Mouse (Mus musculus) embryonic facial prominence, embryonic 15.5 days (tissue): ENCODE measurements around the gene Ttyh1. TPM values are rescaled to one million over a fixed set of nuclear protein-coding genes. Genes with fewer than 3 reads are reported as not detected.

Experiments
- ATAC-seq: fragments of 200-750 bp; cut with Nextera tagmentation; 2 replicates; pipeline ENCODE4 v1.8.0; 2017; ENCODE audit warnings: low read depth, moderate TSS enrichment; ENCODE audit not compliant: insufficient number of reproducible peaks, low FRiP score, low TSS enrichment
- H3K27ac ChIP-seq: fragments of 300-500 bp; sonication (generic); replicated peaks from 2 replicates; pipeline ENCODE4 v1.5.1; 2015; ENCODE audit warnings: mild to moderate bottlenecking, inconsistent platforms
- H3K27me3 ChIP-seq: fragments of 300-500 bp; sonication (generic); 2 replicates; pipeline ENCODE4 v1.6.1; 2015; ENCODE audit warnings: inconsistent platforms
- H3K36me3 ChIP-seq: fragments of 300-500 bp; sonication (generic); 2 replicates; pipeline ENCODE4 v1.6.1; 2015; ENCODE audit warnings: mild to moderate bottlenecking, inconsistent platforms
- H3K4me1 ChIP-seq: fragments of 300-500 bp; sonication (generic); 2 replicates; pipeline ENCODE4 v1.6.1; 2015; ENCODE audit warnings: inconsistent platforms
- H3K4me2 ChIP-seq: fragments of 300-500 bp; sonication (generic); replicated peaks from 2 replicates; pipeline ENCODE4 v1.6.1; 2015; ENCODE audit warnings: mild to moderate bottlenecking, inconsistent platforms
- H3K4me3 ChIP-seq: fragments of 300-500 bp; sonication (generic); replicated peaks from 2 replicates; pipeline ENCODE4 v1.5.1; 2015; ENCODE audit warnings: mild to moderate bottlenecking, inconsistent platforms
- H3K9ac ChIP-seq: fragments of 300-500 bp; sonication (generic); 2 replicates; pipeline ENCODE4 v1.6.1; 2015; ENCODE audit warnings: inconsistent platforms
- H3K9me3 ChIP-seq: fragments of 300-500 bp; sonication (generic); replicated peaks from 2 replicates; pipeline ENCODE4 v1.6.1; 2016; ENCODE audit warnings: inconsistent platforms
- WGBS: fragments of 180-500 bp; shearing (Covaris S2); methylation state at CpG from one replicate; pipeline ENCODE4 v1.1.7; 2015; 5-methylcytosine and 5-hydroxymethylcytosine counted together
- polyA plus RNA-seq: library from polyadenylated mRNA; unstranded; fragments of >200 nt; fragmentation: Nextera tagmentation; extraction: Ambion mirVana; gene quantifications from 2 replicates; pipeline ENCODE4 v1.2.1, GENCODE M21; 2015

The Ttyh1 gene
- polyA plus RNA-seq, 1 experiment from 2014 or later: 6.2 TPM

DNA sequence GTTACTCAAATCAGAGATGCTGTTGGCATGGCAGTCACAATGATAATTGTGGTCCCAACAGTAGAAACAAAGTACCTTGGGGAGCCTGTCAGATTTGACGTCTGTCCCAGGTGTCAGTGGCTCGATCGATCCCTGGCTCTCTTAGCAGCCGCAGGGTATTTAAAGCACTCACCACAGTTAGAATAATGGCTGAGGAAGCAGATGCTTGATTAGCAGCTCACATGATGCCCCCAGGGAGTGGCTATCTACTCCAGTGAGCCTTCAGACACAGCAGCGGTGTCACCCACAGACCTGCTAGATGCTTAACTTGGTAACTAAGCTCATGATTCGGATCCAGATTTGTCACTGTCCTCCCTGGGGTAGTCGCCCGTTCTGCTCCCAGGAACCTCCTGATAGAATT lies 28.0 kb upstream of the Ttyh1 start:
- H3K4me2 ChIP-seq: no peak overlapping the region

DNA sequence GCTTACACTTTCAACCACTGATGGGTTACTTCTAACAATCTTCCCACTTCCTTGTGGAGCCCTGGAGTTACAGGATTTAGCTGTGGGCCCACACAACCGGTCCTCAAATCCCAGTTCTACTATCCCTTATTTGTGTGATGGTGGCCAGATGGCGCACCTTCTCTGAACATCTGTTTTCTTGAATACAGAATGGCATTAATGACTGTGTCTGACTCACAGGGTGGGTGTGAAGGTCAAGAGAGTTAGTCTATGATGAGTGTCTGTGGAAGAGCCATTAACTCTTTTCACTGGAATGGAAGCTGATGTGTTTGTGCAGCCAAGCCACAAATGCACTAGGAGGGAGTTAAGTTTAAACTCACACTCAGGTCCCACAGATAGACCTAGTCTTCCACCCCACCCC lies 20.9 kb upstream of the Ttyh1 start:
- no peaks in the 10 kb centered on the region for H3K36me3 ChIP-seq
- no peaks in the 10 kb centered on the region for H3K27me3 ChIP-seq
- no peak overlapping the region for H3K9ac ChIP-seq
- H3K4me3 ChIP-seq: no peak overlapping the region
- H3K27ac ChIP-seq: no peak overlapping the region
- ATAC-seq: no peak
- H3K4me1 ChIP-seq: no peaks in the 10 kb centered on the region
- whole genome bisulfite sequencing: 71% methylated on average over 2 of the region's 2 CpGs
- H3K9me3 ChIP-seq: no peaks in the 10 kb centered on the region
- H3K4me2 ChIP-seq: no peak overlapping the region

More for the DNA sequence above, 28.0 kb upstream of the Ttyh1 start:
- 31% methylated on average over 8 of the region's 8 CpGs for WGBS
- ATAC-seq: no peak
- Histone ChIP-seq H3K27ac (no peak overlapping the region), H3K9me3 (no peaks in the 10 kb centered on the region), H3K9ac (no peak overlapping the region), H3K36me3 (no peaks in the 10 kb centered on the region), H3K4me3 (no peak overlapping the region), H3K27me3 (no peaks in the 10 kb centered on the region), H3K4me1 (no peaks in the 10 kb centered on the region)

DNA sequence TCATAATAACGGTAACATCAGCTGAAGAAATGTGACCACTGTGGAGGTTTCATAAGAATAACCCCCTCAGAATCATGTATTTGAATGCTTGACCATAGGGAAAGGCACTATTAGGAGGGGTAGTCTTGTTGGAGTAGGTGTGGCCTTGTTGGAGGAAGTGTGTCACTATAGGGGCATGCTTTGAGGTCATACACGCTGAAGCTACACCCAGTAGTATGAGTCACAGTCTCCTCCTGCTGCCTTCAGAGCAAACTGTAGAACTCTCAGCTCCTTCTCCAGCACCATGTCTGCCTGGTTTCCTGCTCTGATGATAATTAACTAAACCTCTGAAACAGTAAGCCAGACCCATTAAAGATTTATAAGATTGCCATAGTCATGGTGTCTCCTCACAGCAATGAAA lies 20.4 kb upstream of the Ttyh1 start:
- no peak for ATAC-seq
- H3K9ac ChIP-seq: no peak overlapping the region
- no peaks in the 10 kb centered on the region for H3K4me1 ChIP-seq
- H3K4me3 ChIP-seq: no peak overlapping the region
- no peak overlapping the region for H3K4me2 ChIP-seq
- H3K9me3 ChIP-seq: no peaks in the 10 kb centered on the region
- H3K27me3 ChIP-seq: no peaks in the 10 kb centered on the region
- 80% methylated on average over 2 of the region's 2 CpGs for WGBS
- no peaks in the 10 kb centered on the region for H3K36me3 ChIP-seq
- no peak overlapping the region for H3K27ac ChIP-seq

DNA sequence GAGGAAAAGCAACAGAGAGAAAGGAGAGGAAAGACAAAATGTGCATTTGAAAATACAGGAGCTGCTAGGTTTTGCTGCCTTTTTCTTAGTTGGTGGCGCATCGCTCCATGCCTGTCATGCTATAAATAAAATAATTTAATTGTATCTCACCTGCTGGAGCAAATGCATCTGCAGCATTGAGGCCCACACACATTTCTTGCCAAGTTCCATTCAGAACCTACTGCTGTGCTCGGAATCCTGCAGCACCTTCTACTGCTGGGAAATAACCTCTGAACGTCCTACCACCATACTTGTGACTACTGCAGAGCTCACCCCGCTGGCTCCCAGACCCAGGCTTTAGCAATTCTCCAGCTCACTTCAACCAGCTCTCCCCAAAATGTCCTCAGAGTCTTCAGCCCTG lies 18.1 kb upstream of the Ttyh1 start:
- no peak overlapping the region for H3K4me3 ChIP-seq
- H3K4me1 ChIP-seq: no peaks in the 10 kb centered on the region
- H3K9ac ChIP-seq: no peak overlapping the region
- no peak for ATAC-seq
- no peaks in the 10 kb centered on the region for H3K36me3 ChIP-seq
- H3K4me2 ChIP-seq: no peak overlapping the region
- no peaks in the 10 kb centered on the region for H3K9me3 ChIP-seq
- H3K27me3 ChIP-seq: no peaks in the 10 kb centered on the region
- no peak overlapping the region for H3K27ac ChIP-seq
- WGBS: 73% methylated on average over 5 of the region's 5 CpGs

DNA sequence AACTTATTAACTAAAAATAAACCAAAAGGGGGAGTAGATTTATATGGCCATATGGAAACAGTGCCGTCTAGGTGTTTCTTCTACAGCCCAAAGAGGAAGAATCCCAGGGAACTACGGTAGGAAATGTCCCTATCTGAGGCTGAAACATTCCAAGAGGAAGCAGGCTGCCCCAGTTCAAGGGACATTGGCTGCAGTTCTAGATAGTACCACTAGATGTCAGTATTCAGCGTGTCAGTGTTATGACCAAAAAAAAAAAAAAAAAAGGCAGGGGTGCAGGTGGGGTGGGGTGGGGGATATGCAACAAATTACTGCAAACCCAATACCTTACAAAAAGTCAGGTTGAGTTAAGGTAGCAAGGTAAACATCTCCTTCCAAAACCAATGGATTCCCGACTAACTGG lies 15.8 kb upstream of the Ttyh1 start:
- Histone ChIP-seq H3K27ac (no peak overlapping the region), H3K4me3 (no peak overlapping the region), H3K4me2 (no peak overlapping the region), H3K36me3 (no peaks in the 10 kb centered on the region), H3K27me3 (no peaks in the 10 kb centered on the region), H3K9me3 (no peaks in the 10 kb centered on the region), H3K4me1 (no peaks in the 10 kb centered on the region), H3K9ac (no peak overlapping the region)
- no peak for ATAC-seq
- WGBS: 15% methylated on average over 4 of the region's 4 CpGs

DNA sequence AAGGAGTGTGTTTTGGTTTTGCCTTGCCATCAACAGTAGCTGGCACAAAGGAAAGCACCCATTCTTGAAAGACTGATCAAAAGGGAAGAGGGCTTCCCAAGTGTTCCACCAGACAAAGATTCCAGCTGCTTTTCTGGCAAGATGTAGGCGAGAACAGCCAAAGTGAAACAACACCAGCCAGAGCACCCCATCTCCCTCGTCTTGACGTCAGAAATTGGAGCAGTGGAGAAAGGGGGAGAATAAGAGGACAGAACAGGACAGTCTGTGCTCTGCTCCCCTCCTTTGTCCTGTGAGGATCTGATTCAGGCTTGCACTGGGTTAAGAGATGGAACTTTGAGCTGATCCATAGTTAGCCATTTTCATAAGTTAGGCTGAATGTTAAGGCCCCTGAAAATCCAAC lies 7.4 kb upstream of the Ttyh1 start:
- H3K9me3 ChIP-seq: no peaks in the 10 kb centered on the region
- no peak for ATAC-seq

DNA sequence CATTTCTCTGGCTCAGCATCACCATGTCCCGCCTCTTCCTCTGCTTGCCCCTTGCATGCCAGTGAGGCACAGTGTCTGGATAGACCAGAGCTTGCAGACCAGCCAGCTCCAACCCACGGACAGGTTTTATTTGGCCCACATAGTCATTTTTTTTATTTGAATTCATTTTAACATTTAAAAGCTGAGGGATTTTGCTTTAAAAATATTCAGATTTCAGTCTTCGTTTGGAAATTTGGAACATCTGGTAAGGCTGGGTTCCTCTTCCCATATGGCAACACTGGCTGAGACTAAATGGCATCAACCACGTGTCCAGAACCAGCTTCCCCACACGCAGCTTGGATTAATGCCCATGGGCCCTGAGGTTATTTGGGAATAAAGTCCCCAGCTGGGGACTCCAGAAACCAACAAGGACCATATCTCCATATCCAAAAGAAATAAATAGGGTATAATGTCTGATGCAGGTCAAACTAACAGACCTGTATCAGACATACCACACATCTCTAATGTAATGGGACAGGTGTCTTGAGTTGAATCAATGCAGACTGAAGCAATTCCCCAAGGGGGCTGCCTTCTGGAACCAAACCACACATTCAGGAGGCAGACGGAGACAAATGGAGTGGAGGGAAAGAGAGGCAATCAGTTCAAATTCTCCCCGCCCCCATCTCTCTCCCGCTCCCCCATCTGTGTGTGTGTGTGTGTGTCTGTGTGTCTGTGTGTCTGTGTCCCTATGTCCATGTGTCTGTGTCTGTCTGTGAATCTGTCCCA lies 2.0 kb upstream of the Ttyh1 start:
- whole genome bisulfite sequencing: 47% methylated on average over 8 of the region's 8 CpGs
- H3K4me1 ChIP-seq: peaks cover 16% of the 10 kb centered on the region
- no peak overlapping the region for H3K9ac ChIP-seq
- H3K36me3 ChIP-seq: no peaks in the 10 kb centered on the region
- H3K4me3 ChIP-seq: no peak overlapping the region
- H3K27me3 ChIP-seq: peaks cover 21% of the 10 kb centered on the region
- no peak for ATAC-seq
- no peak overlapping the region for H3K27ac ChIP-seq
- no peaks in the 10 kb centered on the region for H3K9me3 ChIP-seq
- H3K4me2 ChIP-seq: no peak overlapping the region

More for the DNA sequence above, 7.4 kb upstream of the Ttyh1 start:
- H3K4me3 ChIP-seq: no peak overlapping the region
- H3K4me2 ChIP-seq: no peak overlapping the region
- H3K36me3 ChIP-seq: no peaks in the 10 kb centered on the region
- H3K4me1 ChIP-seq: no peaks in the 10 kb centered on the region
- WGBS: 52% methylated on average over 3 of the region's 3 CpGs
- no peak overlapping the region for H3K27ac ChIP-seq
- H3K27me3 ChIP-seq: no peaks in the 10 kb centered on the region
- no peak overlapping the region for H3K9ac ChIP-seq

DNA sequence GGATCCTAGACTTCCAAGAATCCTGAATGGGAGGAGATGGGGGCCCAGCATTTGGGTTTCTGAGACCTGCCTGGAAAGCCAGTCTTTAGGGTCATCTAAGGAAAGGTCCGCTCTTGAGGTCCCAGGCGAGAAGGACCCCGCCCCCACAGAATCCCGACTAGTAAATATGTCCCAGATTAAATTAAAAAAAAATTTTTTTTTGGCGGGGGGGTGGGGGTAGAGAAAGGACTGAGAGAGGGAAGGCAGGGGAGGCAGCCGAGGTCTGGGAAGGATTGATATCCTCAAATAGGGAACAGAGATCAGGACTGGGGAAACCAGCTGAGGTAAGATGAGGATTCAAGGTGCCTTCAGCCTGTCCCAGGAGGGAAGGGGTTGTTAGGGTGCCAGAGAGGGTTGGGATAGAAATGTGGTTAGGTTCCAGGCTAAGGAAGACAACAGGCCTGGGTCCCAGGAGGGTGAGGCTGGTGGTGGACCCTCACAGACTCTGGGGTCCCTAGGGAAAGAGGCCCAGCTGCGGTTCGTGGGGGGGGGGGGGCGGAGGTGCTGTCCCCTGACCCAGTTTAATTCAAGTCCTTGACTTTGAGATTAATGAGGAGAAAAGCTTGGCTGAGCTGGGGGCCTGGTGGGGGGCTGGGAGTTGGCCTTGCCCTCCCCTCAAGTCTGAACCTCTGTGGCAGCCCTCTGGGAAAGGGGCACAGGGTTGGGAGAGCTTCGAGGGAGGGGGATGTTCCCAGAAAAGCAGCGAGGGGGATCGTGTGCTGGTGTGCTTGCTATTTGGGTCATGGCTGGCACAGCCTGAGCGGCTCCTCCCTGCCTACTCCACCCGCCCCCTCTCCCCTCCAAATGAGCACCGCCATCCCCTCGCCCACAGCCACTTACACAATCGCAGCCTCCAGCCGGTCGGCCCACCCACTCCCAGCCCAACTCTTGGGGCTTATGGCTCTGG lies 1.0 kb downstream of the Ttyh1 start:
- no peak overlapping the region for H3K9ac ChIP-seq
- ATAC-seq: no peak
- 14% methylated on average over 19 of the region's 19 CpGs for WGBS

DNA sequence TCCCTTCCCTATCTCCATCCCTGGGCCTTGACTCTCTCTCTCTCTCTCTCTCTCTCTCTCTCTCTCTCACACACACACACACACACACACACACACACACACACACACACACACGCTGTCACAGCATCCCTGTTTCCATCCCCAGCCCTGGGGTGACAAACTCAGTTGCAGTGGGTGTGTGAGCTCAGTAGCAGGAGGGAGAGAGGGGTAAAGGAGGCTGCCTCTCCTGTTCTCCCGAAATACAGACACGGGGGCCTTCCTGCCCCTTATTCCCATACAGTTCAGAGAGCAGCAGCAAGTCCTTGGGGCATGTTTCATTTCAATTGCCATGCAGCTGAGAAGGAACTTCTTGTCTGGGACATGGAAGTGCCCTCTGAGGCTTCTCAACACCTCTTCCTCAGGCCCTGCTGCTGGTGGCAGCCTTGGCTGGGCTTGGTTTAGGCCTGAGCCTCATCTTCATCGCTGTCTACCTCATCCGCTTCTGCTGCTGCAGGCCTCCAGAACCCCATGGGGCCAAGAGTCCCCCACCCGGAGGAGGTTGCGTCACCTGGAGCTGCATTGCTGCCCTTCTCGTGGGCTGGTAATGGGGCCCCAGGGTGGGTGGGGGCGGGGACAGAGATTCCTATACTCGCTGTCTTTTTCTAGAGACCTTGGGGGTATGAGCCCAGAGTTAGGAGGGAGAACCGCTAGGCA lies 3.0 kb downstream of the Ttyh1 start:
- 42% methylated on average over 11 of the region's 11 CpGs for WGBS
- Histone ChIP-seq H3K27ac (no peak overlapping the region), H3K4me1 (peaks cover 27% of the 10 kb centered on the region), H3K9ac (no peak overlapping the region), H3K27me3 (peaks cover 21% of the 10 kb centered on the region), H3K4me3 (no peak overlapping the region), H3K36me3 (no peaks in the 10 kb centered on the region), H3K9me3 (no peaks in the 10 kb centered on the region), H3K4me2 (no peak overlapping the region)
- ATAC-seq: no peak

More for the DNA sequence above, 1.0 kb downstream of the Ttyh1 start:
- H3K9me3 ChIP-seq: no peaks in the 10 kb centered on the region
- peaks cover 27% of the 10 kb centered on the region for H3K4me1 ChIP-seq
- H3K4me3 ChIP-seq: peak overlapping the region; percentile 51
- H3K27me3 ChIP-seq: peaks cover 21% of the 10 kb centered on the region
- H3K27ac ChIP-seq: no peak overlapping the region
- peak overlapping the region; percentile 86 for H3K4me2 ChIP-seq
- no peaks in the 10 kb centered on the region for H3K36me3 ChIP-seq

DNA sequence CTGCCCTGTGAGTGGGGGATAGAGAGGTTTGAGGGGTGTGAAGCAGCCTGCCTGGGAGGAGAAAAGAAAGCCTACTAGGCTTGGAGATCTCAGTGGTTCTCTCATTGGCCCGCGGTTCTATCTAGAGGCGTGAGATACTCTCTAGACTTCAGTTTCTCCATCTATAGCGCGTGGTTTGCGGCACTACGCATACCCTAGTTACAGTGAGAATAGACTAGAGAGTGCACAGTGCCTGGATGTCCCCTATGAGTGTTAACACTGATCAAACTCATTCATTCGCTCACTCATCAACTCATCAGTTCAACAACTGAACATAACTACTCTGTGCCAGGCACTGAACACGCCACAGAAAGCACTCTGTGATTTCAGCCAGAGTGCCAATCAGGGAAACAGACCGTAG lies 3.6 kb downstream of the Ttyh1 start:
- WGBS: 81% methylated on average over 10 of the region's 10 CpGs
- peaks cover 21% of the 10 kb centered on the region for H3K27me3 ChIP-seq
- no peaks in the 10 kb centered on the region for H3K9me3 ChIP-seq
- H3K27ac ChIP-seq: no peak overlapping the region
- no peak overlapping the region for H3K4me3 ChIP-seq
- ATAC-seq: no peak
- H3K4me2 ChIP-seq: no peak overlapping the region
- peaks cover 27% of the 10 kb centered on the region for H3K4me1 ChIP-seq
- H3K36me3 ChIP-seq: no peaks in the 10 kb centered on the region
- no peak overlapping the region for H3K9ac ChIP-seq

DNA sequence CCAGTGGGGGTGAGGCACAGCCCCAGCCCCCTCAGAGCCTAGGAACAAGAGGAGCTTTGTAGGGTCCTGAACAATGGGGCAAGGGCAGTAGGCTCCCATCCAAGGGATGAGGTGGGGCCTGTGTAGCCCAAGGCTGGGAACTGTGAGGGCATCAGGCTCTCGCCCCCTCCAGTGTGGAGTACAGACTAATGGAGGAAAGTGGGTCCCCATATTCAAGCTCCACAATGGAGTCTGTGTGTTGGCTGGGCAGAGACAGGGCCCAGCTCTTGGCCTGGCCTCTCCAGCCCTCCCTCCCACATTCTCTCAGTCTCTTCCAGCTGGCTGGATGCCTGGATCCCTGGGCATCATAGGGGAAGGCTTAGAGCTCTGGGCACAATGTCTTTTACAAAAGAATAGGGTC lies 4.5 kb downstream of the Ttyh1 start:
- Histone ChIP-seq H3K27ac (no peak overlapping the region), H3K4me1 (peaks cover 27% of the 10 kb centered on the region), H3K4me3 (no peak overlapping the region), H3K27me3 (peaks cover 16% of the 10 kb centered on the region), H3K4me2 (no peak overlapping the region), H3K9me3 (no peaks in the 10 kb centered on the region), H3K36me3 (no peaks in the 10 kb centered on the region), H3K9ac (no peak overlapping the region)
- WGBS: 48% methylated on average over 1 of the region's 1 CpGs
- ATAC-seq: no peak
